Mouse (Mus musculus) embryonic facial prominence, embryonic 14.5 days (tissue): ENCODE data around the gene Nipa2. TPM values are rescaled to one million over a fixed set of nuclear protein-coding genes. Genes with fewer than 3 reads are reported as not detected.

ENCODE experiments used
- ATAC-seq: fragments of 200-750 bp; cut with Nextera tagmentation; 2 replicates; pipeline ENCODE4 v1.8.0; 2017; ENCODE audit warnings: low read depth, moderate number of reproducible peaks, moderate TSS enrichment
- DNase-seq: peaks from one replicate; pipeline ENCODE4 v3.0.0-alpha.2; 2015; ENCODE audit warnings: low spot score
- H3K27ac ChIP-seq: fragments of 300-500 bp; sonication (generic); replicated peaks from 2 replicates; pipeline ENCODE4 v1.5.1; 2014; ENCODE audit warnings: low read depth, mild to moderate bottlenecking, low read length, moderate library complexity
- H3K27me3 ChIP-seq: fragments of 300-500 bp; sonication (generic); replicated peaks from 2 replicates; pipeline ENCODE4 v1.6.1; 2014; ENCODE audit warnings: low read length; ENCODE audit not compliant: control insufficient read depth, insufficient read depth
- H3K36me3 ChIP-seq: fragments of 300-500 bp; sonication (generic); 2 replicates; pipeline ENCODE4 v1.6.1; 2014; ENCODE audit warnings: low read length, mixed read lengths; ENCODE audit not compliant: control insufficient read depth, insufficient read depth
- H3K4me1 ChIP-seq: fragments of 300-500 bp; sonication (generic); 2 replicates; pipeline ENCODE4 v1.6.1; 2014; ENCODE audit warnings: antibody characterized with exemption, low read length; ENCODE audit not compliant: control insufficient read depth, insufficient read depth
- H3K4me2 ChIP-seq: fragments of 300-500 bp; sonication (generic); 2 replicates; pipeline ENCODE4 v1.6.1; 2014; ENCODE audit warnings: low read depth, mild to moderate bottlenecking, low read length, moderate library complexity, mixed read lengths
- H3K4me3 ChIP-seq: fragments of 300-500 bp; sonication (generic); 2 replicates; pipeline ENCODE4 v1.5.1; 2014; ENCODE audit warnings: low read depth, mild to moderate bottlenecking, low read length
- H3K9ac ChIP-seq: fragments of 300-500 bp; sonication (generic); 2 replicates; pipeline ENCODE4 v1.6.1; 2014; ENCODE audit warnings: low read depth, mild to moderate bottlenecking, low read length, moderate library complexity, mixed read lengths
- H3K9me3 ChIP-seq: fragments of 300-500 bp; sonication (generic); 2 replicates; pipeline ENCODE4 v1.6.1; 2016; ENCODE audit warnings: low read length; ENCODE audit not compliant: control insufficient read depth
- whole genome bisulfite sequencing: fragments of 180-500 bp; shearing (Covaris S2); extraction: QIAGEN DNeasy Blood & Tissue Kit; methylation state at CpG from one replicate; pipeline ENCODE4 v1.1.7; 2014; 5-methylcytosine and 5-hydroxymethylcytosine counted together
- polyA plus RNA-seq: library from polyadenylated mRNA; unstranded; fragments of >200 nt; fragmentation: Nextera tagmentation; extraction: Ambion mirVana; gene quantifications from 2 replicates; pipeline ENCODE4 v1.2.1, GENCODE M21; 2014

Nipa2 gene
- polyA plus RNA-seq, 1 experiment from 2014 or later, result 52.9 TPM

GRCm38 (mm10) chr7:55960506-55960905 is 1.8 kb downstream of the Nipa2 start:
- no peak overlapping the region for H3K4me2 ChIP-seq
- H3K27ac ChIP-seq, result no peak overlapping the region
- no peak overlapping the region for H3K9ac ChIP-seq
- H3K36me3 ChIP-seq, result 0 out of 2 replicates have a peak, but pooled peaks cover 3% of the 10 kb centered on the region
- H3K4me3 ChIP-seq, result no peak overlapping the region
- ATAC-seq, result no peak
- H3K27me3 ChIP-seq, result no peaks in the 10 kb centered on the region
- no peak for DNase-seq
- 88% methylated on average over 1 of the region's 1 CpGs for WGBS
- H3K9me3 ChIP-seq, result no peaks in the 10 kb centered on the region
- peaks cover 9% of the 10 kb centered on the region; the same call in 1 of the 2 replicates for H3K4me1 ChIP-seq

- DNase-seq (no peak), ATAC-seq (no peak)
- Histone ChIP-seq H3K4me3 (no peak overlapping the region), H3K27ac (no peak overlapping the region), H3K36me3 (peaks cover 4% of the 10 kb centered on the region; the same call in 1 of the 2 replicates), H3K4me1 (peaks cover 9% of the 10 kb centered on the region; the same call in 1 of the 2 replicates), H3K9me3 (no peaks in the 10 kb centered on the region), H3K9ac (no peak overlapping the region), H3K4me2 (no peak overlapping the region), H3K27me3 (no peaks in the 10 kb centered on the region)
- WGBS, result 94% methylated on average over 3 of the region's 3 CpGs
These were observed 2.5 kb downstream of the Nipa2 start for GRCm38 (mm10) chr7:55959801-55960200.

- H3K36me3 ChIP-seq, result peaks cover 14% of the 10 kb centered on the region; the same call in 1 of the 2 replicates
- DNase-seq, result no peak
- WGBS, result 95% methylated on average over 4 of the region's 4 CpGs
- no peak overlapping the region for H3K27ac ChIP-seq
- no peak overlapping the region for H3K9ac ChIP-seq
- no peaks in the 10 kb centered on the region for H3K27me3 ChIP-seq
- no peak for ATAC-seq
- no peak overlapping the region for H3K4me3 ChIP-seq
- H3K4me2 ChIP-seq, result no peak overlapping the region
- H3K9me3 ChIP-seq, result peaks cover 9% of the 10 kb centered on the region; the same call in 1 of the 2 replicates
- peaks cover 6% of the 10 kb centered on the region; the same call in 1 of the 2 replicates for H3K4me1 ChIP-seq
These were observed 4.4 kb downstream of the Nipa2 start for GRCm38 (mm10) chr7:55957916-55958315.

- no peak overlapping the region for H3K27ac ChIP-seq
- peaks cover 14% of the 10 kb centered on the region; the same call in 1 of the 2 replicates for H3K36me3 ChIP-seq
- ATAC-seq (no peak), DNase-seq (no peak)
- H3K4me1 ChIP-seq, result peaks cover 4% of the 10 kb centered on the region; the same call in 1 of the 2 replicates
- 88% methylated on average over 3 of the region's 3 CpGs for WGBS
- no peak overlapping the region for H3K9ac ChIP-seq
- no peak overlapping the region for H3K4me3 ChIP-seq
- H3K27me3 ChIP-seq, result no peaks in the 10 kb centered on the region
- H3K9me3 ChIP-seq, result peaks cover 9% of the 10 kb centered on the region; the same call in 1 of the 2 replicates
- H3K4me2 ChIP-seq, result no peak overlapping the region
These were observed 5.1 kb downstream of the Nipa2 start for GRCm38 (mm10) chr7:55957178-55957577.

GRCm38 (mm10) chr7:55956054-55956453 is 6.2 kb downstream of the Nipa2 start:
- H3K9ac ChIP-seq, result no peak overlapping the region
- H3K9me3 ChIP-seq, result peaks cover 9% of the 10 kb centered on the region; the same call in 1 of the 2 replicates
- H3K4me1 ChIP-seq, result peaks cover 2% of the 10 kb centered on the region; the same call in 1 of the 2 replicates
- DNase-seq, result no peak
- no peak overlapping the region for H3K27ac ChIP-seq
- 96% methylated on average over 2 of the region's 2 CpGs for WGBS
- no peak for ATAC-seq
- no peak overlapping the region for H3K4me3 ChIP-seq
- H3K27me3 ChIP-seq, result no peaks in the 10 kb centered on the region
- H3K36me3 ChIP-seq, result peaks cover 14% of the 10 kb centered on the region; the same call in 1 of the 2 replicates
- no peak overlapping the region for H3K4me2 ChIP-seq

GRCm38 (mm10) chr7:55938341-55938740 is 23.9 kb downstream of the Nipa2 start:
- no peak overlapping the region for H3K4me3 ChIP-seq
- WGBS, result 74% methylated on average over 4 of the region's 4 CpGs
- ATAC-seq (no peak), DNase-seq (no peak)
- H3K9ac ChIP-seq, result no peak overlapping the region
- no peak overlapping the region for H3K4me2 ChIP-seq
- no peaks in the 10 kb centered on the region for H3K27me3 ChIP-seq
- no peaks in the 10 kb centered on the region for H3K9me3 ChIP-seq
- no peaks in the 10 kb centered on the region for H3K4me1 ChIP-seq
- H3K27ac ChIP-seq, result no peak overlapping the region
- H3K36me3 ChIP-seq, result peaks cover 19% of the 10 kb centered on the region; the same call in 1 of the 2 replicates

- Histone ChIP-seq H3K4me2 (no peak overlapping the region), H3K27me3 (no peaks in the 10 kb centered on the region), H3K4me3 (no peak overlapping the region), H3K36me3 (peaks cover 23% of the 10 kb centered on the region), H3K27ac (no peak overlapping the region), H3K9me3 (no peaks in the 10 kb centered on the region), H3K4me1 (no peaks in the 10 kb centered on the region), H3K9ac (no peak overlapping the region)
- no peak for DNase-seq
- no peak for ATAC-seq
- 92% methylated on average over 2 of the region's 2 CpGs for WGBS
These were observed 27.3 kb downstream of the Nipa2 start for GRCm38 (mm10) chr7:55935025-55935424.

- Histone ChIP-seq H3K4me2 (no peak overlapping the region), H3K9ac (no peak overlapping the region), H3K27me3 (no peaks in the 10 kb centered on the region), H3K9me3 (no peaks in the 10 kb centered on the region), H3K4me1 (no peaks in the 10 kb centered on the region), H3K4me3 (no peak overlapping the region), H3K36me3 (peaks cover 74% of the 10 kb centered on the region), H3K27ac (no peak overlapping the region)
- DNase-seq (no peak), ATAC-seq (no peak)
- WGBS, result 80% methylated on average over 2 of the region's 2 CpGs
These were observed 33.6 kb downstream of the Nipa2 start for GRCm38 (mm10) chr7:55928649-55929048.

GRCm38 (mm10) chr7:55927262-55927661 is 35.0 kb downstream of the Nipa2 start:
- H3K9ac ChIP-seq, result no peak overlapping the region
- WGBS, result 91% methylated on average over 4 of the region's 4 CpGs
- ATAC-seq (no peak), DNase-seq (no peak)
- no peaks in the 10 kb centered on the region for H3K4me1 ChIP-seq
- H3K4me2 ChIP-seq, result no peak overlapping the region
- peaks cover 88% of the 10 kb centered on the region for H3K36me3 ChIP-seq
- H3K27ac ChIP-seq, result no peak overlapping the region
- no peaks in the 10 kb centered on the region for H3K9me3 ChIP-seq
- no peak overlapping the region for H3K4me3 ChIP-seq
- no peaks in the 10 kb centered on the region for H3K27me3 ChIP-seq
